Mouse (Mus musculus) CH12.LX (cell line): ENCODE measurements at regions not wholly inside any gene's neighbourhood (a gene's known extent, or its start where the extent isn't known, plus 50 kb on each side); places are given as distances from the start of the nearest gene placed in this dataset.

ENCODE experiments used
- CTCF ChIP-seq, 2 experiments: IDR thresholded peaks in 1 of 2; conservative IDR thresholded peaks in 1 of 2; 2 replicates each; pipeline ENCODE4 v1.5.1; 2011 to 2012; ENCODE audit warnings: low read depth in 2 of 2, low read length in 2 of 2, improper control_type of control experiment in 1 of 2, inconsistent platforms in 1 of 2, mild to moderate bottlenecking in 1 of 2, moderate library complexity in 1 of 2
- MEF2A ChIP-seq: IDR thresholded peaks from 2 replicates; pipeline ENCODE4 v1.6.1; 2014; ENCODE audit warnings: low read depth, mild to moderate bottlenecking, inconsistent platforms, low read length, improper control_type of control experiment, borderline replicate concordance
- TCF12 ChIP-seq: IDR thresholded peaks from 2 replicates; pipeline ENCODE4 v1.6.1; 2014; ENCODE audit warnings: low read depth, mild to moderate bottlenecking, inconsistent platforms, low read length, improper control_type of control experiment
- ZKSCAN1 ChIP-seq: IDR thresholded peaks from 2 replicates; pipeline ENCODE4 v1.6.1; 2012; ENCODE audit warnings: low read depth, inconsistent platforms, low read length, improper control_type of control experiment, borderline replicate concordance

DNA sequence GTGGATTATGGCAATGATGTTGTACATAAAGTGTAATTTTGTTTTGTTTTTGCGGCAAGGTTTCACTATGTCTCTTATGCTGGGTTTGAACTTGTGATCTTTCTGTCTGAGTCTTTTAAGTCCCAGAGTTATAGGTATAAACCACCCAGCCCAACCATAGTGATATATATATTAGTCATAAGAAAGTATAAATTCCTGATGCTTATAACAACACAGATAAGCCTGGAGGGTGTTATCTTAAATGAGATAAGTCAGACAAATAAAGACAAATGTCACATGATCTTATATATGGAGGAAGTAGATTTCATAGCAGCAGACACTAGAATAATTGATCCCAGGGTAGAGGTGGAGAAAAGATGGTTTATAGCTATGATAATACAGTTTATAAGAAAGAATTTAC lies 89.7 kb upstream of the Hao2 start:
- TF ChIP-seq TCF12 (no peak), MEF2A (no peak), ZKSCAN1 (no peak), CTCF (conservative IDR thresholded peaks at IDR 0.05 in 1 of 2, IDR thresholded peaks at IDR 0.05 in 1 of 2; ENCODE audit: low read depth in 2 of 2, low read length in 2 of 2) (no peak)
